ENCODE assay signal across 20 mouse cellular contexts in the genomic region with DNA sequence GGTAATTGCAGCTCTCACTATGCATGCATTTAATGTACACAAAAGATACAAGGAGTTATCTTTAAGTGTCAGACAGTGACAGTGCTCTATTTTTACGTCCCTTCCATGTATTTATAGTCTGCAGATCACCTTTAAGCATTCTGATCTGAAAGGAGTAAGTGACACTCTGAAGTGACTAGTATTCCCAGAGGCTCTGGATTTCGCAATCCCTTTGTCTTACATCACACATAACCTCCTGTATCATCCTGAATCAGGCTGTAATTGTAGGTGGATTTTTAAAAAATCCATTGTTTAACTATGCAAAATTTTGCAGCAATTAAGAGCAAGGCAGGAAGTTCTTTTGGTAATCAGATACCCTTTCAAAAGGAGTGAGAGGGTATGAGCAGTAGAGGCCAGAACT.
"Had no signal": no experiment of that assay in that cellular context is flagged by ENCODE, and none has a peak within 500 bp of the region (broad histone marks: within the 10 kb centered on the region; RNA-seq: fewer than 3 reads in every experiment).

No protein-coding gene starts in this region.

- ATAC-seq: lung, postnatal 0 days; midbrain, embryonic 16.5 days had no signal

- H3K9ac ChIP-seq: lung, embryonic 15.5 days; midbrain, embryonic 12.5 days; neural tube, embryonic 13.5 days; neural tube, embryonic 15.5 days had no signal

- H3K9me3 ChIP-seq: lung, embryonic 15.5 days; midbrain, embryonic 10.5 days; midbrain, embryonic 12.5 days; neural tube, embryonic 13.5 days; neural tube, embryonic 15.5 days had no signal

- DNase-seq: lung, adult 18-20 months; lung, postnatal 14 days; lung, postnatal 36 days; midbrain, embryonic 14.5 days; retina, postnatal 1 day; right cerebral cortex, adult 18-20 months; right cerebral cortex, postnatal 25 days; right cerebral cortex, postnatal 4 days; spleen, adult 18-20 months; thymus, adult 18-20 months; thymus, postnatal 14 days; thymus, postnatal 36 days had no signal

- H3K27ac ChIP-seq: lung, embryonic 15.5 days; midbrain, embryonic 10.5 days; midbrain, embryonic 12.5 days; neural tube, embryonic 13.5 days; neural tube, embryonic 15.5 days had no signal

- H3K4me3 ChIP-seq: lung, embryonic 15.5 days; midbrain, embryonic 10.5 days; midbrain, embryonic 12.5 days; myocyte; neural tube, embryonic 13.5 days; neural tube, embryonic 15.5 days had no signal

- H3K27me3 ChIP-seq: lung, embryonic 15.5 days; midbrain, embryonic 12.5 days; neural tube, embryonic 13.5 days; neural tube, embryonic 15.5 days had no signal

- H3K36me3 ChIP-seq: lung, embryonic 15.5 days; midbrain, embryonic 10.5 days; midbrain, embryonic 12.5 days; neural tube, embryonic 13.5 days; neural tube, embryonic 15.5 days had no signal

- H3K4me1 ChIP-seq: midbrain, embryonic 10.5 days; midbrain, embryonic 12.5 days; neural tube, embryonic 13.5 days; neural tube, embryonic 15.5 days had no signal

- H3K4me2 ChIP-seq: lung, embryonic 15.5 days; midbrain, embryonic 12.5 days; neural tube, embryonic 13.5 days; neural tube, embryonic 15.5 days had no signal
